In the genomic region with DNA sequence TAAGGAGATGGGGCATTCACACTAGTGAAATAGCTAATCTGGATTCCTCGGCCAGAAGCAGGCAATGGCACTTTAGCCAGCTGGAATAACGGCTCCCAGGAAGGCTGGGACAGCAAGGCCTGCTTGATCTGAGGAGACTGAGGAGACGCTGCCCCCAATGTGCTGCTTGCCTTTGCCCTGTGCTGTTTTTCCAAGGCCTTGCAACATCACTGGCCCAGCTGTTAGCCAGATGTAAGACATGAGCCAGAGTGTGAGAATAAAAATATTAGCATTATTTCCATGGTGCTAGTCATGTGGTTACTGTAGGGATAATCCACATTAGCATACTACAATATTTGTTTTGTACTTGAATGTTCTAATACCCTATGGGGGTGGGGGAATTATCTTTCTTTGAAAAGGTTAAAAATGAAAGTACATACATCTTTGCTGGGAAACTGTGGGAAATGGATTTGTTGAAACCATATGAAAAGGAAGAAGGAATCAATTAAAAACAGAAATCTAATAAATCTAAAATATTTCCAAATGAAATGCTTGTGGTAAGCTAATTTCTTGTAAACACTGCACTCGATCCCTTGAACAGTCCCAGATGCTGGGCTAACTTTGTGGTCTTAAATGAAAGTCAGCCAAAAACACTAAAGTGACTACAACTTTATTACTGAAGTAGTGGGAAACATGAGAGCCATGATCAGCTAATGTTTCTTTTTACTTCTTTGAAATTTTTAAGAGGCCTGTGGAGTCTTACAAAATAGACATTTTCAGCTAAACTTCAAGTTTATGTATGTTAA, we compare ENCODE assay signal across 7 mouse cellular contexts. TPM values are rescaled to one million over a fixed set of nuclear protein-coding genes. Genes with fewer than 3 reads are reported as not detected.
DNase-seq lines count a peak whose midpoint lies in the region; ATAC-seq and TF ChIP-seq lines count a peak whose summit lies in the region.

No protein-coding gene starts in this region.

- peaks cover 16% of the 10 kb centered on the region for H3K4me1 ChIP-seq in limb, embryonic 14.5 days (ENCODE audit: control insufficient read depth, insufficient read depth, low read length)

- H3K27me3 ChIP-seq in limb, embryonic 14.5 days (ENCODE audit: control insufficient read depth, insufficient read depth, low read length) = no peaks in the 10 kb centered on the region

- peak; percentile 85 for ATAC-seq in limb, embryonic 14.5 days (ENCODE audit: low FRiP score, low read depth)

- WGBS in limb, embryonic 14.5 days = 23% methylated on average over 4 of the region's 4 CpGs

- H3K4me3 ChIP-seq in limb, embryonic 14.5 days (replicated peaks; ENCODE audit: low read length) = no peak overlapping the region

- no peak overlapping the region for H3K4me2 ChIP-seq in limb, embryonic 14.5 days (replicated peaks; ENCODE audit: low read depth, low read length, severe bottlenecking)

- H3K27ac ChIP-seq in limb, embryonic 14.5 days (replicated peaks; ENCODE audit: low read depth, low read length) = 0 out of 2 replicates have a peak overlapping the region, but pooled peaks have one; percentile 48

- H3K36me3 ChIP-seq in limb, embryonic 14.5 days (ENCODE audit: control insufficient read depth, insufficient read depth, low read length) = peaks cover 43% of the 10 kb centered on the region

- H3K9me3 ChIP-seq in limb, embryonic 14.5 days (ENCODE audit: control insufficient read depth, low read length) = no peaks in the 10 kb centered on the region

- peak; percentile 48 for DNase-seq in urinary bladder, postnatal 14 days (ENCODE audit: low spot score)
- no peak for DNase-seq in urinary bladder, postnatal 10 days (ENCODE audit: low spot score)
- peak; percentile 56 for DNase-seq in heart, adult 8-10 months (ENCODE audit: low spot score)
- DNase-seq in limb, embryonic 14.5 days (ENCODE audit: low spot score) = peak; percentile 89
- peak; percentile 20 to 71 for DNase-seq in urinary bladder, postnatal 36 days (ENCODE audit: low spot score in 2 of 2)
- DNase-seq in layer of hippocampus, postnatal 14 days (ENCODE audit: low spot score in 2 of 2) = no peak
- DNase-seq in frontal cortex, postnatal 25 days (ENCODE audit: low spot score in 2 of 2) = no peak

- no peak overlapping the region for H3K9ac ChIP-seq in limb, embryonic 14.5 days (ENCODE audit: low read depth, low read length, severe bottlenecking)

- no peak for TF ChIP-seq POLR2A in limb, embryonic 14.5 days (IDR thresholded peaks at IDR 0.05; ENCODE audit: borderline replicate concordance, extremely low read depth, insufficient read depth, insufficient read length)

RNA-seq across cellular contexts. Expression of a gene that starts 43.8 kb away (rescaled TPM):
- total RNA-seq in heart, adult 8-10 months (2022) = 1 to 10 TPM; 8.1 to 8.9 (median 8.6) TPM
- 9.1 and 9.6 TPM in 2 replicates for polyA plus RNA-seq in limb, embryonic 14.5 days (2012; rRNA removed)
- polyA plus RNA-seq in limb, embryonic 14.5 days (2014; fragmentation: Nextera tagmentation; extraction: Ambion mirVana) = 9.4 and 9.7 TPM in 2 replicates
- 10 to 100 TPM; 13.0 to 14.4 TPM for total RNA-seq in layer of hippocampus, postnatal 14 days (2021)

Comparison
In these comparisons a context has a peak if more than half of its experiments do, and no peak if none do; other contexts are left out.
1. DNase-seq: peak in urinary bladder, postnatal 14 days (single experiment), heart, adult 8-10 months (single experiment), limb, embryonic 14.5 days (single experiment) and urinary bladder, postnatal 36 days (2 of 2); none in urinary bladder, postnatal 10 days (single experiment), layer of hippocampus, postnatal 14 days (0 of 2) and frontal cortex, postnatal 25 days (0 of 2).